Mouse (Mus musculus): ENCODE measurements around the gene Itgam.

DNA sequence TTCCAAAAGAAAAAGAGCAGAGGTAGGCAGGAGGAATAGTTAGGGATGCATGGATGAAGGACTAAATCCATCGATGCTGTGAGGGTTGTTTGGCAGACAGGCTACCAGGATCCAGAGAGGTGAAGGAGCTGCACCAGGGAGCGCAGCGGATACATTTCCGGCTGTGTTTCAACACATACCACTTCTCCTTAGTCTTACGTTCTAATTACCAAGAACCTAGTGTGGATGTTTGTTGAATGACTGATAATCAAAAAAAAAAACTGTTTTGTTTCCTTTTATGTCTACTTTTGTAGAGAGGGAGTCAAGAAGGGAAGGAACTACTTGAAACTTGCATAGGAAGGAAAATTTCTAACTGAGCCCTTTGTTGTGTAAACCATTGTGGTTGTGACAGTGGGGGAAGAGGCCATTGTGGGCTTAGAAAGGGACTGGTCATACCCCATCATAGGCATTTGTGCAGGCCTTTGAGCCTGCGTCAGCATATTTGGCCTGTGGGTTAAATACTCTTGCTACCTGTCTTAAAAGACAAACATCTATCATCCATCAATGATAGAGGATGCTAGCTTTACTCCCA, 856 bp downstream of the Itgam start:
- TF ChIP-seq CTCF (IDR thresholded peaks at IDR 0.05; ENCODE audit: control insufficient read depth, insufficient read depth, low read length): no peak
- no peak for TF ChIP-seq POLR2A (IDR thresholded peaks at IDR 0.05; ENCODE audit: borderline replicate concordance, control insufficient read depth, low read depth, low read length)
